Mouse (Mus musculus): ENCODE results near the gene Il1a. TPM values are rescaled to one million over a fixed set of nuclear protein-coding genes. Genes with fewer than 3 reads are reported as not detected.

Gene Il1a
- total RNA-seq, 2 experiments from 2014 or later: 0.10 TPM; not detected in 1

GRCm38 (mm10) chr2:129267738-129268137, 42.0 kb downstream of the Il1a start:
- intact Hi-C loops (cut with DNase I): no loop called here
- no peak for DNase-seq

GRCm38 (mm10) chr2:129265316-129265715, 44.5 kb downstream of the Il1a start:
- intact Hi-C loops (cut with DNase I): no loop called here

GRCm38 (mm10) chr2:129263073-129263472, 46.7 kb downstream of the Il1a start:
- intact Hi-C loops (cut with DNase I): no loop called here
- no peak for DNase-seq

More at GRCm38 (mm10) chr2:129265316-129265715, 44.5 kb downstream of the Il1a start:
- no peak for DNase-seq

- DNase-seq: no peak
- intact Hi-C loops (cut with DNase I): no loop called here
Measured at GRCm38 (mm10) chr2:129261151-129261794, 48.5 kb downstream of the Il1a start.

- DNase-seq: no peak
- intact Hi-C loops (cut with DNase I): no loop called here
Measured at GRCm38 (mm10) chr2:129260646-129261045, 49.1 kb downstream of the Il1a start.

GRCm38 (mm10) chr2:129258475-129259211, 51.1 kb downstream of the Il1a start:
- DNase-seq: peak; percentile 52 to 82
- intact Hi-C loops (cut with DNase I): loop anchor here (1.0 to 5.0 kb wide), 5 partner anchors 46 to 311 kb away; no protein-coding TSS in a partner anchor

- intact Hi-C loops (cut with DNase I): loop anchor here (2.0 to 5.0 kb wide), 4 partner anchors 46 to 311 kb away; no protein-coding TSS in a partner anchor
- no peak for DNase-seq
Measured at GRCm38 (mm10) chr2:129258056-129258455, 51.7 kb downstream of the Il1a start.

- intact Hi-C loops (cut with DNase I): loop anchor here (5.0 kb wide), 2 partner anchors 44 to 309 kb away; no protein-coding TSS in a partner anchor
- DNase-seq: no peak
Measured at GRCm38 (mm10) chr2:129256006-129256405, 53.8 kb downstream of the Il1a start.

- no peak for DNase-seq
- intact Hi-C loops (cut with DNase I): no loop called here
Measured at GRCm38 (mm10) chr2:129254076-129254475, 55.7 kb downstream of the Il1a start.

- no peak for DNase-seq
- intact Hi-C loops (cut with DNase I): no loop called here
Measured at GRCm38 (mm10) chr2:129253631-129253970, 56.2 kb downstream of the Il1a start.

- intact Hi-C loops (cut with DNase I): no loop called here
- no peak for DNase-seq
Measured at GRCm38 (mm10) chr2:129252836-129253630, 56.7 kb downstream of the Il1a start.

Other genes starting within 250 kb of the Il1a start
- 10 to 100 TPM; 14.0 to 17.3 TPM for gene Ttl, start 244.0 kb downstream of the Il1a start, total RNA-seq (2021)
- 10 to 100 TPM in 1 of 2 experiments, 1 to 10 TPM in 1; 9.9 to 10.3 TPM for gene Polr1b, start 209.0 kb downstream of the Il1a start, total RNA-seq (2021)
- 10 to 100 TPM; 10.9 to 11.9 TPM for gene Chchd5, start 180.3 kb downstream of the Il1a start, total RNA-seq (2021)
- gene Slc20a1, start 111.2 kb downstream of the Il1a start, total RNA-seq (2021): 10 to 100 TPM; 14.0 to 16.8 TPM
- gene Ckap2l, start 12.8 kb downstream of the Il1a start, total RNA-seq (2021): 1 to 10 TPM; 3.4 to 6.0 TPM
- under 1 TPM in 1 of 2 experiments, not detected in 1; 0.32 TPM for gene Il1b, start 61.2 kb upstream of the Il1a start, total RNA-seq (2021)
- gene F830045P16Rik, start 226.6 kb upstream of the Il1a start, total RNA-seq (2021): under 1 TPM; 0.14 to 0.15 TPM

All from heart, postnatal 14 days (tissue).